Mouse (Mus musculus): ENCODE results near the gene Mnat1. TPM values are rescaled to one million over a fixed set of nuclear protein-coding genes. Genes with fewer than 3 reads are reported as not detected.

The Mnat1 gene
- total RNA-seq, 2 experiments from 2014 or later, result 16.1 to 17.2 TPM

GRCm38 (mm10) chr12:73308711-73309110 is 185.2 kb downstream of the Mnat1 start:
- DNase-seq, result no peak

- no peak for DNase-seq
These were observed 194.5 kb downstream of the Mnat1 start for GRCm38 (mm10) chr12:73317706-73318686.

Other genes with a start within 250 kb of the Mnat1 start
- gene Six6, start 183.8 kb upstream of the Mnat1 start, total RNA-seq (2021), result not detected
- gene 4930447C04Rik, start 182.9 kb upstream of the Mnat1 start, total RNA-seq (2021), result under 1 TPM; 0.38 to 0.54 TPM
- gene Six1, start 69.8 kb upstream of the Mnat1 start, total RNA-seq (2021), result 10 to 100 TPM; 47.7 to 51.0 TPM
- 10 to 100 TPM; 12.3 to 13.2 TPM for gene Six4, start 10.3 kb upstream of the Mnat1 start, total RNA-seq (2021)
- 1 to 10 TPM; 6.2 to 6.3 TPM for gene Trmt5, start 163.0 kb downstream of the Mnat1 start, total RNA-seq (2021)
- 1 to 10 TPM; 3.0 to 3.1 TPM for gene Slc38a6, start 163.1 kb downstream of the Mnat1 start, total RNA-seq (2021)

Measured in gastrocnemius, postnatal 25 days (tissue).